Mouse (Mus musculus): ENCODE results near the gene Mepce.

Mepce gene

DNA sequence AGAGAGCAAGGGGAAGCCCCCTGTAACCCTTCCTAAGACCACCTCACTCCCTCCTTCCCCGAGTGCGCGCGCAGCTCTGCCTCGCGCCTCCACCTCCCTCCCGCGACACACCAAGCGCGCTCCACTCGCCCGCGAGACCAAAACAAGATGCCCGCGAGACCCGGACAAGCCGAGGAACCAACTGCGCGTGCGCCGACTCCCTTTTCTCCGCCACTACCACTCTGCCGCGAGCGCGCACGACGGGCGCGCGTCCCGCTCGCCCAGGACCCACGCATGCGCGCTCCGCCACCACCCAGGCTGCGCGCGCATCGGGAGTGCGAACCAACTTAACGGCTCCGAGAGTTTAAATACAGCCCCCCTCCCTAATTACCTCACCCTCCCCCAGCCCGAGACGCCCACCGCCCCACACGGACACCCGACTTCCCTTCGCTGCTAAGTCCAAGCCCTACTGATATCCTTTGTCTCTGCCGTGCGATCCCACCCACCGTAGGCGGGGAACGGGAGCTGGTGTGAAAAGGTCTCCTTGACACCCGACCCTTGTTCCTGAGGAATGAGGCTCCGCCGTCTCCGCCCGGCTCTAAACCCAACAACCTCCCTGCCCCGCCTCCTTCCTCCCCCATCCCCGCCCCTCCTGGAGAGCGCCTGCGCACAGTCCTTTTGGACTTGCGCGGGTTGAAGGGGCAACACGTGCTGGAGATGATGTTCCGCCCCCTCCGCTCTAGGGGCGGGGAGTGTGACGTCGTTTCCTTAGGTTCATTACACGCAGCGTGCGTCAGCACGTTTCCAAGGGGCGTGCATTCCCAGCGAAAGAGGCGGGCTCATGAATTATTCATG is 1.1 kb downstream of the Mepce start:
- DNase-seq: peak; percentile 100

GRCm38 (mm10) chr5:137785164-137786031 is 2.1 kb downstream of the Mepce start:
- no peak for DNase-seq

GRCm38 (mm10) chr5:137784546-137784945 is 2.9 kb downstream of the Mepce start:
- DNase-seq: no peak

GRCm38 (mm10) chr5:137783901-137784540 is 3.4 kb downstream of the Mepce start:
- DNase-seq: no peak

DNA sequence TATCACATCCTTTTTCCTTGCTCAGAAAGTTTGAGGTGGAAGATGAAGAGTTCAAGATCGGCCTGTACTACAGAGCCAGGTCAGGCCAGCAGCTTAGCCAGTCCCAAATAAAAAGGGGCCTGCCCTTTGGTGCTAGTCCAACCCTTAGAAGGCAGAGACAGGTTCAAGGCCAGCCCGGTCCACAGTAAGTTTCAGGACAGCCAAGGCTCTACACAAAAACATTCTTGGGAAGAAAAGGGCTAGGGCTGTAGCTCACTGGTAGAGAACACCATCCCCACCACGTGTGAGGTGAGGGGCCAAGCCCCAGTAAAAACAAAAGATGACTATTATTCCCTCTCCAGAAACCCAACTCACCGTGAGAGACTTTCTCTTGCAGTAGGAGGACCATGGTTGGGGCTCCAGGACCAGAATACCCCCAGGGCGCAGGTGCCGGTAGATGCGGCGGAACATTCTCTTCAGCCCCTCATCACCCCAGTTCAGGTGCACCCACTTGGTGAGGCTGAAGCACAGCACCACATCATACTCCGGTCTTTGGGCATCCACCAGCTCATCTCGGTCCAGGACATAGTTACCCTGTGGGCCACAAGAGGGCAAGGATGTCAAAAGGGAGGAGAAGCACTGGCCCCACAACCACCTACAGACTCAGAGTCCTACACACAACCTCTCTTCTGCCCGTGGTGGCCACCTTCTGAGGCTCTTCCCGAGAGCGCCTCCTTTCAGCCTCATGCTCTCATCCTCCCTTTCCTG is 4.5 kb downstream of the Mepce start:
- DNase-seq: no peak

DNA sequence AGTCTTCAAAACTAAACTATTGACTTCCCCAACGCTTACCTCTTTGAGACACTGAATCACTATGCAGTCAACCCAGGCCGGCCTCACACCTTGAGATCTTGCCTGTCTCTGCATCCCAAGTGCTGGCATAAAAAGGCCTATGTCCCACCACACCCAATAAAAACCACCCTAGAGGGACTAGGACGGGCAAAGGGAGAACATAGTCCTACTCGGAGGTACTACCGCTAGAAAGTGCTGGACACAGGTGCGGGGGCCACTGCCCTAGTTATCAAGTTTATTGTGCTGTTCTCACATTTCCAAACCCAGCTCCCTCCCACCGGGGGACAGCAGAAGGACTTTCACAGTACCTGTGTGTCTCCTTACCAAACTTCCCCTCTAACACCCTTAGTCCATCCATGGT is 5.8 kb downstream of the Mepce start:
- DNase-seq: no peak

DNA sequence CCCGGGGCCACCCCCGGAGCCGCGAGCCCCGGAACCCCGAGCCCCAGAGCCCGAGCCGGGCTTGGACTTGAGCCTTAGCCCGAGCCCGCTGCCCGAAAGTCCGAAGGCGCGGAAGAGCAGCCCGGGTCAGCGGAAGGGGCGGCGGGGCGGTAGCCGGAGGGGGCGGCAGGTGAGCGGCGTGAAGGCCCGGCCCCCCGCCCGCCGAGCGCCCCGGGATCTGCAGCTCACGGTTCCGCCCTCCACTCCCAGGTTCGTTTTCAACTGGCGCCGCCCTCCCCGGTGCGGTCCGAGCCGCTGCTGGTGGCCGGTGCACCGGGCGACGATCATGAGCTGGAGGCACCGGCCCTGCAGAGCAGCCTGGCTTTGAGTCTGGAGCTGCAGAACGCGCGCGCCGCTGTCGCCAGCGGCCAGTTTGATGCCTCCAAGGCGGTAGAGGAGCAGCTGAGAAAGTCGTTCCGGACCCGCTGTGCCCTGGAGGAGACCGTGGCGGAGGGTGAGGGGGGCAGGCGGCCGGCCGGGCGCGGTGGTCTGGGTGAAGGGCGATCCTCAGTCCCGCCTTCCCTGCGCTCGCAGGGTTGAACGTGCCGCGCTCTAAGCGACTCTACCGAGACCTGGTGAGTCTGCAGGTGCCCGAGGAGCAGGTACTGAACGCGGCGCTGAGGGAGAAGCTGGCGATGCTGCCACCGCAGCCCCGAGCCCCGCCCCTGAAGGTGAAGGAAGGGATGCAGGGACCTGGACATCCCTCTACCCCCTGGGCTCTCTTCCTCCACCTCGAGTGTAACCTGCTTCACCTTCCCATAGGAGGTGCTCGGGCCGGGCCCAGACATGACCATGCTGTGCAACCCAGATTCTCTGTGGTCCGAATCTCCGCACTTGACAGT is 8.2 kb downstream of the Mepce start:
- no peak for DNase-seq

DNA sequence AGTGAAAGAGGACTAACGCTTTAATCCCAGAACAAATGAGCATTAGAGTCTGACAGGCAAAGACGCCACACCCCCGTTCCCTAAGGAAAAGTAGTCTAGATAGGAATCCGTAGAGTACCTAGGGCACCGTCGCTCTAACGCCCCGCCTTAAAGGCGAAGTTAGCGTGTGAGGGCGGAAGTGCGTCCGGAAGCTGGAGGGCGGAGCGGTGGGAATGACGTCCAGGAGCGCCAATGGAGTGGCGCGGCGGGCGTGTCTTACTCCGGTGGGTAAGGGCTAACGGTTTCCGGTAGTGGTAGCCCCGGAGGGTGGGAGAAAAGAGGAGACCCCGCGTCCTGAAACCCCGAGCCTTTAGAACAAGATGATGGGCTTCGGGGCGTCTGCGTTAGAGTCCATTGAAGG is 8.8 kb downstream of the Mepce start, which contains the start of gene Ppp1r35:
Gene Ppp1r35 (plus strand): TSS at position 215 of the 400 bp plus-strand sequence.
- peak; percentile 96 for DNase-seq

GRCm38 (mm10) chr5:137777267-137777845 is 10.1 kb downstream of the Mepce start:
- DNase-seq: no peak

- DNase-seq: no peak
These were observed 11.0 kb downstream of the Mepce start for GRCm38 (mm10) chr5:137776408-137776918.

GRCm38 (mm10) chr5:137775587-137776290 is 11.7 kb downstream of the Mepce start:
- DNase-seq: no peak

DNA sequence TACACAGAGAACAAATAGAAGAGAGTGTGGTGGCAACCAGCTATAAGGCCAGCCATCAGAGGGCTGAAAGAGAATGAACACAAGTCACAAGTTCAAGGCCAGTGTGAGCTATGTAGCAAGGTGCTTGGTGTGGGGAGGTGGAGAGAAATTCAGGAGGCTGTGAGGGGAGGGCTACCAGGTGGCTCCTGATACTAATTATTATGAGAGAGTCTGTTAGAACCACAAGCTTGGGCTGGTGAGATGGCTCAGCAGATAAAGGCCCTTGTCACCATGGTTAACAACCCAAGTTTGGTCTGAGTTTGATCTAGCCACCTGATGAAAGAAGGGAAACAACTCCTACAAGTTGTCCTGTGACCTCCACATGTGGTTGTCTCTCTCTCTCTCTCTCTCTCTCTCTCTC is 14.7 kb downstream of the Mepce start:
- no peak for DNase-seq

DNA sequence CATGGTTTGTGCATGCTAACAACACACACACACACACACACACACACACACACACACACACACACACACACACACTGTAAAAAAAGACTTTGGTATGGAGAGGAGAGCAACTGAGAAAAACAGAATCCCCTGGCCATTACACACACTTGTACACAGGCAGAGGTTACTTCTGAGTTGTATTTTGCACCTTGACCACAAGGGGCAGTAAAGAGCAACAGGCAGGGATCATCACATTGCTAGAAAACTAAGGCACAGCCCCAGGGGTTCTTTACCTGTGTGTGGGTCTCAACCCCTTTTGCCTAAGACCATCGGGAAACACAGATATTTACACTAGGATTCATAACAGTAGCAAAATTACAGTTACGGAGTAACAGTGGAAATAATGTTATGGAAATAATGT is 16.7 kb downstream of the Mepce start:
- DNase-seq: no peak

DNA sequence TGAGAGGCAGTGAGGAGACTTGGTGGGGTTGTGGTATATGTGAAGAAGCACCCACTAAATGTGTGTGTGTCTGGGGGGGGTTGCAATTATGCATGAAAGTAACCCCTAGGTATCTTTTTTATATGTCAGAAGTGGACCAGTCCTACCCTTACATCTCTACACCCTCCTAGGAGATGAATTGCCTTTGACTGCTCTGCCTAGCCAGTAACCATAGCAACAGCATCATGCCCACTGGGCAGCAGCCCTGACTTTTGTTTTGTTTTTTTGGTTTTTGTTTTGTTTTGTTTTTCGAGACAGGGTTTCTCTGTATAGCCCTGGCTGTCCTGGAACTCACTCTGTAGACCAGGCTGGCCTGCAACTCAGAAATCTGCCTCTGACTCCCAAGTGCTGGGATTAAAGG is 19.0 kb downstream of the Mepce start:
- DNase-seq: no peak

DNA sequence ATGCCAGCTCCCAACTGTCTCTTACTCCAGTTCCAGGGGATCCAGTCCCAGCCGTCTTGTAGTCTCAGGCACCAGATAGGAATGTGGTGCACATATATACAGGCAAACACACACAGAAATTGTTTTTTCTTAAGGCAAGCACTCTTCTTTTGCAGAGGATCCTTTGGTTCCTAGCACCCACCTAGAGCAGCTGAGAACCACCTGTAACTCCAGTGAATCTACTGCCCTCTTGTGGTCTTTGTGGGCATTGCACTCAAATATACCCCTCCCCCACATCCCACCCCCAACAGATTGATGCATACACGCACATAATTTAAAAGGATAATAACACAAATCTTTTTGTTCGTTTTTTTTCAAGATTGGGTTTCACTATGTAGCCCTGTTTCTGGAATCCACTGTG is 21.2 kb downstream of the Mepce start:
- no peak for DNase-seq

DNA sequence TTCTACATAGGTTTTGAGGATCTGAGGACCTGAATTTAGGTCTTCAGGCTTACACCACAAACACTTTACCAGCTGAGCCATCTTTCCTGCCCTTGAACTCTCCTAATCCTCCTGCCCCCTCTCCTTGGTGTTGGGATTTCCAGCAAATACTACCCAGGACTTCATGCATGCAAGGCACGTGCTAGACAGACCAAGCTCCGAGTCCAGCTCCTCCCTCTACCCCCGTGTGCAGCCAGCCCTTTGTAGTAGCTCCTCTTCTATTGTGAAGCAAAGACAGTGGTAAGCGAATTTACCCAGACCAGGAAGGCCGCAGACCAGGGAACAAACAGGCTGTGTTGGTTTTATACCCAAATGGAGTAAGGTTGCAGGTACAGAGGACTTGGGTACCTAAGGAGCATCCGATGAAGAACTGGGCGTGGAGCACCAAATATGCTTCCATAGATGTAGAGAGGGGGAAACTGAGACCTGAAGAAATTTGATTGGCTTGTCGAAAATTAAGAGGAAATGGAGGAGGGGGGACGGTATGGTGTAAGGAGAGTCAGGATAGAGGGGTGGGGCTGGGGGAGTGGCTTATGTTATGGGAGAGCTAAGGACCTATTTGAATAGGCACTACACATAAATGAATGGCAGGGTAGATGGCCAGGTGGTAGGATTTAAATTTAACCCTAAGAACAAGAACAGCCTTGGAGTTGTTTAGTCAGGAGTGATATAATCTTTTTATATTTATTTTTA is 22.7 kb downstream of the Mepce start:
- no peak for DNase-seq

DNA sequence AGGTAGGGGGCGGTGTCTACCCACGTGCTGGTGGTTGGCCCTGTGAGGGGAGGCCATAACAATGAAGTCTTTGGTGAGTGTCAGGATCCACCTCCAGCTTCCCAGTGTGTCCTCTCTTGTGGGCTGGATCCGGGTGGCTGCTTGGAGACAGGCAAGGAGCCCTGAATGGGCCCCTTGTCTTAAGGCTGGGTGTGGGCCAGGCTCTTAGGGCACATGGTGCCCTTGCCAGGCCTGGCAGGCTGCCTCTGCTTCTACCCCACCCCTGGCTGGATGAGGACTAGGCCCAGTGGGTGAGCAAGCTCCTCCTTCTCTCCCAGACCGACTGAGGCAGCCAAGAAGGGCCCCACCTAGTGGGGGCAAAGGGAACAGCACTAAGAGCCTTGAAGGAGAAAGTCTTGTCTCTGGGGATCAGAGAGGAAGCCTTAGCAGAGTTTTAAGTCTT is 27.5 kb downstream of the Mepce start:
- DNase-seq: peak; percentile 84

- DNase-seq: no peak
These were observed 28.4 kb downstream of the Mepce start for GRCm38 (mm10) chr5:137758921-137759534.

DNA sequence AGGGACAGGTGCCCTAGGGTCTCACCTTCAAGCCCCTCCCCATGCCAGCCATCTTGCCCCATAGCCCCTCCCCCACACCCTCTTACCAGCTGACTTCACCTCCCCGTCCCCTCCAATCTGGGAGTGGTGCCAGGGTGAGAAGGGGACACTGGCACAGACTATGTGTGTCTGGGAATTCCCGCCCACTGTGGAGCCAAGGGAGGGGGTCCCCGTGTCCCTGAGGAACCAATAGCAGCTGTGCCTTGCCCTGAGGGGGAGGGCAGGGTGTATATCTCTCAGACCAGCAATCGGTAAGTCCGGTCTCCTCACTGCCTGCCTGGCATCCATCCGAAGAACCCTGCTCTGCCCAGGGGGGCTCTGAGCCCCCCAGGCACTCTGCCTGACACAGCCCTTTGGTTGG is 29.6 kb downstream of the Mepce start:
- peak; percentile 77 for DNase-seq

Measured in right cerebral cortex, postnatal 4 days (tissue).